Mouse (Mus musculus) cerebellum, postnatal 4 days (tissue): Measurements from ENCODE around the gene Gpr153.
A peak's percentile ranks its signal among the peaks of the same experiment; 100 is the strongest.
"Not testable (repeated sequence)": the region's sequence is repeated elsewhere in the genome, so short reads cannot be mapped to it uniquely, and the experiment has no call there.

Experiments
- DNase-seq, 2 experiments: peaks; one replicate each; pipeline ENCODE4 v3.0.0; 2022; ENCODE audit warnings: low spot score in 2 of 2, mixed read lengths in 1 of 2

The Gpr153 gene

DNA sequence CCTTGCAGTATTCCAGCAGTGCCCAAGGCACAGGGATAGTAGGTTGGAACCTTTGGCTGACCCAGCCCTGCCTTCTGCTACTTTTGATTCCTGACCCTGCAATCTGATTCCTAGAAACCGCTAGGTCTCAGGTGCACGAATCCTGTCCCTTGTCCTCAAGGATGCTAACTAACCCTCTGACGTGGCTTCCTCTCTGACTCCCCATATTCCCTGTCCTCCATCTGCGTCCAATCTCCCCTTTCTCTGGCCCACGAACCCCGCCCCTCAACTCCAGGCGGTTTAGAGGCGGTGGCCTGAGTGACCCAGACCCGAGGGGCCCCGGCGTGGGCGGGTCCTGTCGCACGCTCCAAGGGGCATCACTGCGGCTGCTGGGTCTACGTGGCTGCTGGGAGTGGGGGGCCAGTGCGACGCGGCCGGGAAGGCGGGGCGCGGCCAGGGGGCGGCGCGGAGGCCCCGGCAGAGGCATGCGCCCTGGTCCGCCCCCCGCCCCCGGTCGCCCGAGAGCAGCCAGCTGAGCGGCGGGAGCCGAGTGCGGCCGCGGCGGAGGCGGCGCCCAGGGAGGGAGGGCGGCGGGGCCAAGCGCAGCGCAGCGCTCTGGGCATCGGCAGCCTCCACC is at the start of gene Gpr153:
Gene Gpr153 (plus strand): TSS at position 612 of the 616 bp plus-strand sequence.
- DNase-seq: peak in 1 of 2 experiments; percentile 42

DNA sequence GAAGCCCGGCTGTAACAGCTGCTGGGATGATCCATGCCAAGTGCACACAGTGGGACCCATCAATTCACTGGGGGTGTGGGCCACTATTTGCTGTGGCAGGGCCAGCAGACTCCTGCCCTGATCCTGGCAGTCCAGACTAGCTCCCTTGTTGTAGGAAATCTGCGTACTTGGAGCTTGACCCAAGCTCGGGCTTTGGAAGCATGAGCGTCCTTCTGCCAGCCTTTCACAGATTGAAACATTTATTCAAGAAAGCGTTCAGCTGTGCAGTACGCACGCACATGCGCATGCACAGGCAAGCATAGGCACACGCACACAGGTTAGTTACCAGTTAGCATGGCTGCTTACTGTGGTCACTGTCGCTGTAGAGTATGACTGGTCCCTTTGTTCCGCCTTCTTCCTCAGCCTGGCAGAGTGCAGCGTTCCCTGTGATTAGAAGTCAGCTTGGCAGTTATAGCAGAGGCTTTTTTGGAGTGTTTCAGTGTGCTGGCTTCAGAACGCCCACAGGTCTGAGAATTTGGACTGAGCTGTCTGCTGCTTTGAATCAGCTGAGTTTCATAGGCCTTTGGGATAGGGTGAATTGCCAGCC is 47.0 kb upstream of the Gpr153 start:
- peak in 1 of 2 experiments; percentile 49 for DNase-seq

DNA sequence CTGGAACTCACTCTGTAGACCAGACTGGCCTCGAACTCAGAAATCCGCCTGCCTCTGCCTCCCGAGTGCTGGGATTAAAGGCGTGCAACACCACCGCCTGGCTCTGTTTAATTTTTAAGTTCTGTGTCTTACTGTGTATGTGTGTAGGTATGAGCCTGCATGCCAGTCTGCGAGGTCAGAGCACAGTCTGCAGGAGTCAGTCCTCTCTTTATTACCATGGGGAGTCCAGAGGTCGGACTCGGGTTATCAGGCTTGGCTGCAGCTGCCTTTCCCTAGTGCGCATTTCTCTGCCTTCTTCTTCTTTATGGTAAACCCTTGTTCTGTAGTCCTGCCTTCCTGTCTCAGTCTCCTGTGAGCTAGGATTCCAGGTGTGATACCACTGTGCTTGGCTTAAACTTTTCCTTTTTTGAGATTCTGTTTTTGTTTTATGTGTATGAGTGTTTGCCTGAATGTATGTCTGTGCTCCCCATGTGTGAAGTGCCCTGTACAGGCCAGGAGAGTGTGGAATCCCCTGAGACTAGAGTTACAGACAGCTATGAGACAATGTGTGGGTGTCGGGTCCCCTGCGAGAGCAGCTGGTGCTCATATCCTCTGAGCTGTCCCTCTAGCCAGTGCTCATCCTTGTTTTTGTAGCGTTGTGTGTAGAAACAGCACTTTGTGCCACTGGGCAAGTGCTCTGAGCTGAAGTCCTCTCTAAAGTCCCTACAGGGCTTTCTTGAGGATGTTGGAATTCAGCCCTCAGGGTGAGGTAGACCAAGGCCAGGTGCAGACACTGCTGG is 46.1 kb upstream of the Gpr153 start:
- DNase-seq: no peak

DNA sequence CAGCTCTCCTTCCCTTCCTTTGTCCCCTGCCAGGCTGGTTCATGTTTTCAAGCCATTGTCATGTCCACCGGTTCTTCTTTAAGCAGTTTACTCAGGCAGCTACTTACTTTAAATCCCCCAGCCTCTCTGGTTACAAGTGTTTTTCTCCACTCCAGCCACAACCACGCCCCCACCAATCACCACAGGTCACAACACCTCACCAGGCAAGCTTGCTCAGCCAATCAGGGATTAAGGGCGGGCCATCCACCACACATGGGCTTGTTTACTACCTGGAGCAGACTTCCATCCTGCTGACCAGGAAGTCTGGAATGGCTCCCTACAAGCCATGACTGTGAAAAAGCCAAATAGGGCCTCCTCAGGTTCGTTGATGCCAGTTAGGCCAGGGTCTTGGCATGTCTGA is 43.7 kb upstream of the Gpr153 start:
- DNase-seq: not testable (repeated sequence)

DNA sequence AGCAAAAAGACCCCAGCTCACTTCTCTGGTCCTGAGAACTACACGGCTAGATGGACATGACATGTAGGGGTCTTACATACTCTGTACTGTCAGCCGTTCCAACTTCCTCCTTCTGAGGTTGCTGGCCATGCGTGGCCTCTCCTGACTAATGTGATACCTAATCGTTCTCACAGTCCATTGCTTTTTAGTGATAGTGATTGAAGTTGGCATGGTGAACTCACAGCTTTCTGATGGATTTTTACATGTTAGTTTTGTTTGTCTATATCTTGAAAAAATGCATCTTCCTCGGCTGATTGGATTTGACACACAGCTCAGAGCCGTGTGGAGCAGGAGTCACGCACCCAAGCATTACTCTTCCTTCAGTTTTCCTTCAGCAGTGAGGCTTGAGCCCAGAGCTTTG is 42.7 kb upstream of the Gpr153 start:
- no peak for DNase-seq

DNA sequence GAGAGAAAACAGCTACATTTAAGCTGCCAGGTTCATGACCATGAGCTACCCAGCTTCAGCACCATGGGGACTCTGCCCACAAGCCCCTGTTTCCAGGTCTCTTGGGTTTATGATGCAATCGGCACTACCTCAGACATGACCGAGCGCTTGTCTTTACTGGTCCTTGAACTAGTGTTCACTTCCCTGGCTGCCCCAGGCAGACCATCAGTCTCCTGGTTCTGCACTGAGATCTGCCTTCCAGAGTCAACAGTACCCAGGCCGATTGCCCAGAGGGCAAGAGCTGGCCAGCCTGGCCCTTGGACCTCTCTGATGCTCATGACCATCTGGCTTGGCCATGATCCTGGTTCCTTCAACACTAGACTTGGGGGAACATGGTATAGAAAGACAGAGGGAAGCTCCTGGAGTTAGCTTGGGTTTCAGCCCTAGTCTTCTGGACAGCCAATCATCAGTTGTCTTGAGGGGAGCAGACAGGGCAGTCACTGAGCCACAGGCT is 41.6 kb upstream of the Gpr153 start:
- no peak for DNase-seq

DNA sequence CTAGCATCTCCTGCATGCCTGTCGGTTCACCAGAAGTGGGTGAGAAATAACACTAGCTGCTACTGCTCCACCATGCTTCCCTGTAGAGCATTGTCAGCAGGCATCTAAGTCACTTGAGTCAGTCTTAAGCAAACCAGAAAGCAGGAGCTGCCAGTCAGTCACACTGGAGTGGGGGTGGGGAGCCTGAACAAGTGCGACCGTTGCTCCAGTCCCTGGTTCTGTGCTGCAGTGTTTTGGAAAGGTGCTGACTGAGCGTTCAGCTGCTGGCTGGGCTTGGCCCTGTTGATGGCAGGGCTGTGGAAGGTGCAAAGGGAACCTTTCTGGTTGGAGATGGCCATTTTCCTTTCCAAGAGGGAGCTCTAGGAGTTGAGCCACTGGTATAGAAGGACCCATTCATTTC is 34.1 kb upstream of the Gpr153 start:
- DNase-seq: no peak

DNA sequence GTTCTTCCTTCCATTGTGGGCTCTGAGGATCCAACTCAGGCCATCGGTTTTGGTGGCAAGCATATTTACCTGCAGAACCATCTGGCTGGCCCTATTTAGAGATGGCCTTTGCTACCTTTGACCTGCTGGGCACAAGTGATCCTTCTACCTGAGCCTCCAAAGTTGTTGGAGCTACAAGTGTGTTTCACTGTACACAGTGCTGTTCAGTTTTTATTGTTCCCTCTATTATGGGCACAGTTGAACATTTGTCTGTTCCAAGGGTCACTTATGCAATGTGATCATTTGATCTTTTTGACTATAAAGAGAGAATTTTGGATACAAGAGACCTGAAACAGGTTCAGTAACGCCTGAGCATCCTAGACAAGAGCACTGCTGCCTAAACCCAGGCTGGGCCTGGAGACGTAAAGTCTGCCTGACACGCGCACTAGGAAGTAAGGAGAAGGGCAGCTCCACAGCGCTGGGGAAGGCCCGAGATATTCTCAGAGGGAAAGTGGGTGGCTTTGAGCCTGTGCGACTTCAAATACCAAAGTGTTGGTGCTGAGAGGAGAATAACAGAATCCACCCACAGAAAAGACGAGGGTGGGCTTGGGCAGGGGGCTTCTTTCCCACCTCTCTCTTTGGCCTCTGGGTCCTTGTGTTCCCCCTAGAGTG is 30.7 kb upstream of the Gpr153 start:
- DNase-seq: no peak

DNA sequence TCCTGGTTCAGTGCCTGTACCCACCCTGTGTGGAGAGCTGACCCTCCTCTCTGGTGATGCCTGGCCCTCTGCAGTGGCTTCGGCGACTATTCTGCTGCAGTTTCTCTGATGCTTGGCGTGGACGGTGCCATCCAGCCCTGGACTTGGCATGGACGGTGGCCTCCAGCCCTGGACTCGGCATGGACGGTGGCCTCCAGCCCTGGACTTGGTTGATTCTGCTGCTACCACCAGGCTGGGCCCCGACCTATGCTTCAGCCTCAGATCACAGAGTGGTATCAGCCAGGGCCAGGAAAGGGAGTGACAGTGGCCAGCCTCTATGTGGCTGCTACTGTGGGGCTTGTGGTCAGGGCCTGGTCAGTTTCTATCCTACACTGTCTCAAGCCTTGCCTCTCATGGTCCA is 30.1 kb upstream of the Gpr153 start:
- DNase-seq: no peak

DNA sequence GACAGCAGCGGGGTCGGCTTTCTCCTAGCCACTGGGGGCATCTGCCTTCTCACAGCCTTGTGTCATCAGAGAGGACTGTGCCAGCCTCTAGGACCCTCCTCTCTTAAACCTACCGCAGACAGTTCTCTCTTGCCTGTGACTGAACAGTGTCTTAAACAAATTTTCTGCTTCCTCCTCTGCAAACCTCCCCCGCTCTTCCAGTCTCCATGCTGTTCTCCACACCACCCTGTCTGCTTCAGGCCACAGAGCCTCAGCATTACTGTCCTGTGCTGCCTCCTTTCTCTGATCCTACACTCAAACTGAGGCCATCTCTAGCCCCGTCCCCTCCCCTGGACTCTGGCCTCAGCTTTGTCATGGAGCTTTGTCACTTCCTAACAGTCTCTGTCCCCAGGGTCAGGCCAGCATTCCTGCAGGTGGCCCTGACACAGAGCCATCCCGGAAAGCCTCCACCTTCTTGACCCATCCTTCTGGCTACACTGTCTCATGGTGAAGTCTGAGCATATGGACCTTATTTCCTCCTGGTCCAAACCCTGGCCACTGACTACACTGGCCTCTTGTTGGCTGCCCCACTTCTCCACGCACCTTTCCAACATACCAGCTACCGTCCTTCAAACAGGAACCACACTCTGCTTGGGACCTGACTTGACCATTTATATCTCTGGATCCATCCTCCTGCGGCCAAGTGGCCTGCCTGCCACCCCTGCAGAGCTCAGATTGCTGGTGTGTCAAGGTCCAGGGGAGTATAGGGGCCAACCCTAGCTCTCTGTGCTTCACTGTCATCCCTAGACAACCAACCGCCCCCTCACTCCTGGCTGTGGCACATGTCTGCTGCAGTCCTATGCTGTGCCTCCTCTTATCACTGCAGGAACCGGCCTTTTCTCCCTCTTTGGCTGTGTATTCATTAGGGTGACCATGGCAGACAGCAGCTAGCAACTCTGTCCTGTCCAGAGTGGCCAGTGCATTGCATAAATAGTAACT is 29.2 kb upstream of the Gpr153 start:
- no peak for DNase-seq

DNA sequence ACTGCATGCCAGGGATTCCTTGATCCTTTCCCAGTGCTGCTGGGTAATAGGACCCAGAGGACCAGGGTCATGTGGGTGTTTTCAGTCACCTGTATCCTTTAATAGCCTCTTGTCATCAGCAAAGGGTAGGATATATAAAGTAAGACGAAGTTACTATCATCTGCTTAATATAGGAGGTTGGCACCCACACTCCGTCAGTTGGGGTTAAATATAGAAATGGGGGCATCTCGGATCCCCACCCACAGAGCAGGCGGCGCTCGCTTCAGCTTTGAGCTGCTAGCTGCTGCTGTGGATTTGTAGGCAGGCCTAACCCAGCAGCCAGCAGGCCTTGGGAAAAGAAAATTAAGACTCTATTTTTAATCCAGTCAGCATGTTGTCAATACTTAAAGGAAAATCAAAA is 28.0 kb upstream of the Gpr153 start:
- no peak for DNase-seq

DNA sequence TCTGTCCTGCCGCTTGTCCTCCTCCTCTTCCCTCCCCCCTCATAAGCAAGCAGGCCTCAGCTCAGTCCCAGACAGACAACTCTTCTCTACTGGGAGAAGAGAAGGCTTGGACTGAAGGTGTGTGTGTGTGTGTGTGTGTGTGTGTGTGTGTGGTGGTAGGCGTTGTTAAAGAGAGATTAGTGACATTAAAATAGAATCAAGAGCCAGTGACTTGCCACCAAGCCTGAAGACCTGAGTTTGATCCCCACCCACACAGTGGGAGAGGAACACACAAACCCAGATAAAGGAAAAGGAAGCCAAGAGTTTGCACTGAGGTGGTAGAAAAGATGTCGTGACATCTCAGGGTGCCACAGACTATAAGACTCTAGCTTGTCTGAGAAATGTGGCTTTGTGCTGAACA is 26.8 kb upstream of the Gpr153 start:
- no peak for DNase-seq

DNA sequence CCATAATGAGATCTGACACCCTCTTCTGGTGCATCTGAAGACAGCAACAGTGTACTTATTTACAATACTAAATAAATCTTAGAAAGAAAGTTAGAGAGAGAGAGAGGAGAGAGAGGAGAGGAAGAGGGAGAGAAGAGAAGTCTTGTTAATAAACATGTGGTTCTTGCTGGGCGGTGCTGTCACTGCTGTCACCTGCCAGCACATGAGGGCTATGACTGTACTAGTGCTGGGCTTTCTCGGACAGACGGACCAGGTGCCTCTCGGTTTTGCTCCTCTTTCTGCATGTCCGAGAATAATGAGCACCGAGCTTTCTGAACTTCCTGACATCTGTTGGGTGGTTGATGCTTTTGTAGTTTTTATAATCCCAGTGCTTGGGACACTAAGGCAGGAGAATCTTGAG is 23.4 kb upstream of the Gpr153 start:
- no peak for DNase-seq

DNA sequence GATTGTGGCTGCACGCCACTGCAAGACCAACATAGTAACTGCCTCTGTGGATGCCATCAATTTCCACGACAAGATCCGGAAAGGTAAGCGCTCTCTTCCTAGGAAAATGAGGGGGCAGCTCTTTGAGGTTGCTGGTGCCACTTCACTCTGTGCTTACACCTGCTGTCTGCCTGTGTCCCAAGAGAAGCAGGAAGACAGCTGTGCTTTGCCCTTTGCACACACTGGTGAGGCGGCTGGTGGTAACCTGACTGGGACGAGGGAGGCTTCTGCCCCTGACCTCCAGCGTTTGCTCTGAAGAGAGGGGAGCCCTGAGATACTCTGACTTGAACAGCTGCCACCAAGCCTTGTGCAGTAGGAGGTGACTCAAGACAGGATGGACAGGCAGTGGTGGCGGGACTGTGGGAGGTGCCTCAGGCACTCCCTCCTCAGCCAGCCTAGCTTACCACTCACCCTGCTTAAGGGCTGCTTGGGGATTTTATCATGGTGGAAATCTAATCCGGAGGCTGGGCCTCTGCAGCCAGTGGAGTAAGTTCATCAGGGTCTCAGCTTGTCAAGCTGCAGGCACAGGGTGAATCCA is 20.8 kb upstream of the Gpr153 start:
- DNase-seq: no peak

DNA sequence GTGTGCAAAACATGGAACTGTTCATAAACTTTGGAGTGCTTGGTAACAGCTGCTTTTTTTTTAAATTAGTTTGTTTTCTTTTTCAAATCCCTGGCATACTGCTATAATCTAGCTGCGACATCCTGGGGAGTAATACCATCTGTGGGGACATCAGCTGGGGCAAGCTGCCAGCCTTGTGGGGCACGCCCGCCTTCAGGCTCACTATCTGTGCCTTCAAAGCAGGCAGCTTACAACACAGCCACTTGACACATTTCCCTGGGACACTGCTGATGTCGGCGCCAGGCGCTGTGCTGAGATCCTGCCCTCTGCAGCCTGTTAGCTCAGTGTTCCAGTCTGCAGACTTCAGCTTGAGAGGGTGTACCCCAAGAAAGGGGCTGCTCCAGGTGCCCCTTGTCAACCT is 17.0 kb upstream of the Gpr153 start:
- DNase-seq: peak in 1 of 2 experiments; percentile 57

DNA sequence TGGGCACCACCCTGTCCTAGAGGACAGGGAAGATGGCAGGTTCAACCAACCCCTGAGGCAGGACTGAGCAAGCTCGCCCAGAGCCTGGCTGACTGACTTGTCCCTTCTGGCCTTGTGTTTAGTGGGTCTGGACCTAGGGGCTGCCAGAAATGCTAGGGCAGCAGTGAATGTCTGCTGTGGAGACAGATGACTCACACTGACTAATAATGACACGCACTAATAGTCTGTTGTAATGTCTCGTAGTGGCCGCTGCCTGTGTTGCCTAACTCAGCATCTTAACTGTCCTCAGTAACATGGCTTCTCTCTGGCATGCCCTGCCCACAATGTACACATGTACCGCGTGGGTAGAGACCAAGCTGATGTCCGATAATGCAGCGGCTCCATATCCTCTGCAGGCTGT is 13.6 kb upstream of the Gpr153 start:
- no peak for DNase-seq

DNA sequence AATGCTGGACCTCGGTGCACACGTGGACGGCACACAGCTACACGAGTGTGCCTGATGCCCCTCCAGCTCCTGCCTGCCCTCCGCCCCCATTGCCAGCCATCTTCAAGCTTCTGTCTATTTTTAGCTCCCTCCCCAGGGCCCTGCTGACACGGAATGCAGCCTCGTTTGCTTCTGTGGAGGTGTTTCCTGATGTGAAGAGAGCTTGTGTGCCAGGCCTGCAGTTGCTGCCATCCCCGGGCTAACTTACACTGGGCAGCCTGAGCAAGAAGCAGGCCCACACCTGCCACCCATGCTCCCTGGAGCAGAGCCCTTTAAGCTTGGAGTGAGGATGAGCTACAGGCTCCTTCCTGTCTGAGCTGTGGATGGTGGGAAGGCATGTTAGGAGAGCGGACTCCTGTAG is 11.8 kb upstream of the Gpr153 start:
- no peak for DNase-seq

DNA sequence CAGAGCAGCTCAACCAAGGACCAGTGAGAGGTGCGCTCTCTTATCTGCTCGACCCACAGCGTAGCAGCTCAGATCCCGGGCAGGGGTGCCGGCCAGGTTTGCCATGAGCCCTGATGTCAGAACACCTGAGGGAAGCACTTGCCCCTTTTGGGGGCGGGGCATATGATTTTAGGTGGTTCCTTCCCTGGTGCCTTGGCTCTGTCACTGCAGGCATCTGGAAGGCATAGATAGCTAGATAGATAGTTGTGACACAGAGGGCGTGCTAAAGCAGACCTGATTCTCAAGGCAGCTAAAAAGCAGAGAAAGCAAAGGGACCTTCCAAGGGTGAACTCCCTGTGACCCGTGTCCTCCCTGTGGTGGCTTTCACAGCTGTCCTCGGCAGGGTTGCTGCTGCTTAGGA is 10.9 kb upstream of the Gpr153 start:
- DNase-seq: no peak

DNA sequence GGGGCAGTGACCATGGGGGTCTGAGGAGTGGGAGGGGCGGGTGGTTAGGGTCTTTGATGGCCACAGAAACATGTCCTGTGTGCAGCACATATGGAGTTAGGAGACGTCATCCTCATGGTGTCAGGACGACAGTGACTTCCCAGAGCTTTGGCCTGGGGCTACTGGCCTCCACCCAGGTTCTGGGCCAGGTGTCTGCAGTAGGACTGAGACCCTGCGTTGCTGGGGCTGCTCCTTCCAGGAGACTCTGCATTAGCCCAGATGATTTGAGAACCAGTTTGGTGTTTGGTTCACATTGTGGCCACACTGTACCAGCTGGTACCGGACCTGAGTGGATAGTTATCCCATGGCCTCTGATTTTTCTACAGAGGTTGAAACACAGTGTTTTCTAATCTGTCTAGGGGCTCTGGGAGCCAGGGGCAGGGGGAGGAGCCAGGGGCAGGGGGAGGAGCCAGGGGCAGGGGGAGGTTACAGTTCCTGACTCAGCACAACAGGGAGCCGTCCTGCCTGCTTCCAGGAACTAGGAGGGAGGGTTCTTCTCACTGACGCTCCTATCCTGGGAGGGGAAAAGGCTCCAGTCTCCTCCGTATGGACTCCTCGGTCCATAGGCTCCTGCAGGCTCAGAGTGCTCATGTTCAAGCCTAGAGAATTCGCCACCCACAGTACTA is 10.4 kb upstream of the Gpr153 start:
- no peak for DNase-seq

DNA sequence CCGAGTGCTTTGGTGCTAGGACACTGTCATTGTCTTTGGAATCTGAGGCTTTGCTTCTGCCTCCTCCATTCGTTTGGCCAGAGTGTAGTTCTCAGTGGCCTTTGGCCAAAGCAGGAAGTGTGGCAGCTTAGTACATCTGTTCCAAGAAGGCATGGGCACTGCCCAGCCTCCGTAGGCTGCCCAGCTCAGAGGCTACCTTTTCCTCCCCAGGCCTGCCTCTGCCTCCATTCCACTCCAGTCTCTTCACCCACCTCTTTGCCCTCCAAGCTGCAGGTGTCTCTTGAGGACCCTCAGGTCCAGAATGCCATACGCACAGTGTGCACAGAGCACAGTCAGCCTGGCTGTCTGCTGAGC is 9.9 kb upstream of the Gpr153 start:
- no peak for DNase-seq
